18 mouse cellular contexts compared by ENCODE assay signal in the genomic region with DNA sequence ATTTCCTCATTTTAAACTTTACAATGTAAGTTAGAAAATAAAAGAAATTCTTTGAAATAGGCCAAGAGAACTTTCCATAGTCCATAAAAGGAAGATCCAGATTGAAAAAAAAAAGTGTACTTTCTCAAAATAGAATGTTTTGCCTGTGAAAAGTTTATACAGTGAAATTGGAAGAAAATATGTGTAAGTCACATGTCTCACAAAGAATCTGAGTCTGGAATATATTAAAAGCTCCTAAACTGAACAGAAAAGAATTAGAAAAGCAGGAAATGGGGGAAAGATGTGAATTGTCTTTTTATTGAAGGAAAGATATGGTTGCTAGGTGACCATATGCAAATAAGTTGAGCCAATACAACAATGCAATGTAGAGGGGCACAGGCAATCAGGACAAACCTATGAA.
DNase-seq lines count a peak whose midpoint lies in the region; ATAC-seq lines count a peak whose summit lies in the region.
"Had no signal": no experiment of that assay in that cellular context is flagged by ENCODE, and none has a peak within 500 bp of the region (broad histone marks: within the 10 kb centered on the region; RNA-seq: fewer than 3 reads in every experiment).

No protein-coding gene starts in this region.

- no peak overlapping the region for H3K27ac ChIP-seq in heart, embryonic 10.5 days
- H3K27ac ChIP-seq: embryonic facial prominence, embryonic 10.5 days; embryonic facial prominence, embryonic 12.5 days; forebrain, embryonic 13.5 days had no signal

- no peaks in the 10 kb centered on the region for H3K27me3 ChIP-seq in heart, embryonic 10.5 days (ENCODE audit: insufficient read depth, poor library complexity, severe bottlenecking)
- H3K27me3 ChIP-seq: embryonic facial prominence, embryonic 12.5 days; forebrain, embryonic 13.5 days had no signal

- DNase-seq in frontal cortex, postnatal 14 days (ENCODE audit: low spot score in 2 of 2), result no peak
- peak; percentile 1 for DNase-seq in right cerebral cortex, adult 18-20 months
- no peak for DNase-seq in right cerebral cortex, adult 2 months (ENCODE audit: low spot score in 2 of 2)
- DNase-seq in telencephalon, adult 2 months (ENCODE audit: low read depth, low spot score), result peak; percentile 27
- no peak for DNase-seq in heart, embryonic 10.5 days (ENCODE audit: low spot score)
- DNase-seq: adrenal gland, adult 2 months; adrenal gland, postnatal 10 days; adrenal gland, postnatal 25 days; cerebellum, adult 11-12 months; cerebellum, adult 2 months; cerebellum, adult 9-10 months; cerebellum, postnatal 10 days; cerebellum, postnatal 25 days had no signal

- no peaks in the 10 kb centered on the region for H3K36me3 ChIP-seq in heart, embryonic 10.5 days
- H3K36me3 ChIP-seq: embryonic facial prominence, embryonic 10.5 days; embryonic facial prominence, embryonic 12.5 days had no signal

- H3K4me1 ChIP-seq in heart, embryonic 10.5 days, result no peaks in the 10 kb centered on the region
- H3K4me1 ChIP-seq: embryonic facial prominence, embryonic 10.5 days; embryonic facial prominence, embryonic 12.5 days; forebrain, embryonic 13.5 days had no signal

- ATAC-seq in frontal cortex, adult (ENCODE audit: low TSS enrichment), result peak; percentile 91
- ATAC-seq: forebrain, embryonic 13.5 days; forebrain, embryonic 16.5 days had no signal

- H3K9me3 ChIP-seq in heart, embryonic 10.5 days, result no peaks in the 10 kb centered on the region
- H3K9me3 ChIP-seq: embryonic facial prominence, embryonic 10.5 days; embryonic facial prominence, embryonic 12.5 days; forebrain, embryonic 13.5 days had no signal

- no peak overlapping the region for H3K4me3 ChIP-seq in heart, embryonic 10.5 days
- H3K4me3 ChIP-seq: embryonic facial prominence, embryonic 10.5 days; embryonic facial prominence, embryonic 12.5 days; forebrain, embryonic 13.5 days had no signal

Comparison
In these comparisons a context has a peak if more than half of its experiments do, and no peak if none do; other contexts are left out.
1. DNase-seq: peak in right cerebral cortex, adult 18-20 months (single experiment) and telencephalon, adult 2 months (single experiment); none in frontal cortex, postnatal 14 days (0 of 2), right cerebral cortex, adult 2 months (0 of 2) and heart, embryonic 10.5 days (single experiment).